Mouse (Mus musculus): ENCODE measurements around the gene Orai2. TPM values are rescaled to one million over a fixed set of nuclear protein-coding genes. Genes with fewer than 3 reads are reported as not detected.

The Orai2 gene
- polyA plus RNA-seq, 2 experiments: 3.0 to 3.6 TPM

- ATAC-seq (ENCODE audit: insufficient read depth): no peak
- 34% methylated on average over 7 of the region's 7 CpGs for WGBS (ENCODE audit: insufficient replicate concordance)
- H3K27me3 ChIP-seq (ENCODE audit: control insufficient read depth, insufficient read depth, low read length): no peaks in the 10 kb centered on the region
- no peak overlapping the region for H3K4me2 ChIP-seq (ENCODE audit: low read depth)
- H3K9me3 ChIP-seq (ENCODE audit: control insufficient read depth, low read length): no peaks in the 10 kb centered on the region
- H3K4me1 ChIP-seq (replicated peaks; ENCODE audit: control insufficient read depth in 2 of 2, insufficient read depth in 2 of 2, low read length in 1 of 2): peaks cover 6 to 8% of the 10 kb centered on the region in 2 experiments; a peak in 3 of 4 replicates
- H3K9ac ChIP-seq (replicated peaks): no peak overlapping the region
- DNase-seq (ENCODE audit: low read depth in 3 of 3, low spot score in 3 of 3): peak; percentile 17 to 31 (median 22)
- no peak overlapping the region for H3K27ac ChIP-seq
- TF ChIP-seq CTCF (IDR thresholded peaks at IDR 0.05; ENCODE audit: low read depth) (peak; percentile 92), EP300 (IDR thresholded peaks at IDR 0.05; ENCODE audit: low read depth) (no peak)
- peaks cover under 1% of the 10 kb centered on the region for H3K36me3 ChIP-seq (replicated peaks; ENCODE audit: control insufficient read depth, insufficient read depth, low read depth)
- H3K4me3 ChIP-seq (ENCODE audit: insufficient read depth in 1 of 2, low read depth in 2 of 2, low read length in 2 of 2): no peak overlapping the region
These were observed 31.3 kb upstream of the Orai2 start for GRCm38 (mm10) chr5:136201832-136202231.

GRCm38 (mm10) chr5:136199526-136199925, 29.0 kb upstream of the Orai2 start:
- no peaks in the 10 kb centered on the region for H3K27me3 ChIP-seq (ENCODE audit: control insufficient read depth, insufficient read depth, low read length)
- H3K36me3 ChIP-seq (replicated peaks; ENCODE audit: control insufficient read depth, insufficient read depth, low read depth): peaks cover 20% of the 10 kb centered on the region
- no peaks in the 10 kb centered on the region for H3K9me3 ChIP-seq (ENCODE audit: control insufficient read depth, low read length)
- H3K9ac ChIP-seq (replicated peaks): peak overlapping the region; percentile 80
- H3K27ac ChIP-seq: no peak overlapping the region; the same call in 1 of the 2 replicates
- ATAC-seq (ENCODE audit: insufficient read depth): no peak
- TF ChIP-seq CTCF (IDR thresholded peaks at IDR 0.05; ENCODE audit: low read depth) (no peak), EP300 (IDR thresholded peaks at IDR 0.05; ENCODE audit: low read depth) (no peak)
- peak overlapping the region; percentile 92 for H3K4me2 ChIP-seq (ENCODE audit: low read depth)
- H3K4me1 ChIP-seq (replicated peaks; ENCODE audit: control insufficient read depth in 2 of 2, insufficient read depth in 2 of 2, low read length in 1 of 2): peaks cover 6 to 8% of the 10 kb centered on the region in 2 experiments; a peak in 3 of 4 replicates
- WGBS (ENCODE audit: insufficient replicate concordance): 36% methylated on average over 11 of the region's 11 CpGs
- no peak for DNase-seq (ENCODE audit: low read depth in 3 of 3, low spot score in 3 of 3)
- H3K4me3 ChIP-seq (ENCODE audit: insufficient read depth in 1 of 2, low read depth in 2 of 2, low read length in 2 of 2): peak overlapping the region; percentile 11 to 93; a peak in 3 of 4 replicates

- H3K4me2 ChIP-seq (ENCODE audit: low read depth): peak within 1 kb of the TSS; percentile 92
- peak; percentile 88 to 91 (median 89) for DNase-seq (ENCODE audit: low read depth in 3 of 3, low spot score in 3 of 3)
- H3K4me1 ChIP-seq (replicated peaks; ENCODE audit: control insufficient read depth in 2 of 2, insufficient read depth in 2 of 2, low read length in 1 of 2): peaks cover 6 to 8% of the 10 kb centered on the region in 2 experiments; a peak in 3 of 4 replicates
- peak; percentile 92 for ATAC-seq (ENCODE audit: insufficient read depth)
- H3K36me3 ChIP-seq (replicated peaks; ENCODE audit: control insufficient read depth, insufficient read depth, low read depth): peaks cover 28% of the 10 kb centered on the region
- under 1% methylated on average over 62 of the region's 62 CpGs for WGBS (ENCODE audit: insufficient replicate concordance)
- peak within 1 kb of the TSS; percentile 92 for H3K9ac ChIP-seq (replicated peaks)
- TF ChIP-seq CTCF (IDR thresholded peaks at IDR 0.05; ENCODE audit: low read depth): 0 out of 2 replicates have a peak, but pooled peaks have one; percentile 6
- no peak for TF ChIP-seq EP300 (IDR thresholded peaks at IDR 0.05; ENCODE audit: low read depth)
- H3K27me3 ChIP-seq (ENCODE audit: control insufficient read depth, insufficient read depth, low read length): no peaks in the 10 kb centered on the region
- H3K27ac ChIP-seq: peak within 1 kb of the TSS; percentile 69
- no peaks in the 10 kb centered on the region for H3K9me3 ChIP-seq (ENCODE audit: control insufficient read depth, low read length)
- peak within 1 kb of the TSS; percentile 83 to 93 for H3K4me3 ChIP-seq (ENCODE audit: insufficient read depth in 1 of 2, low read depth in 2 of 2, low read length in 2 of 2)
These were observed 28.2 kb upstream of the Orai2 start, which contains the start of gene Prkrip1 for GRCm38 (mm10) chr5:136198474-136199391. Prkrip1 (minus strand) TSS chr5:136198963.

- TF ChIP-seq CTCF (IDR thresholded peaks at IDR 0.05; ENCODE audit: low read depth): 0 out of 2 replicates have a peak, but pooled peaks have one; percentile 7
- no peak for TF ChIP-seq EP300 (IDR thresholded peaks at IDR 0.05; ENCODE audit: low read depth)
- Histone ChIP-seq H3K4me3 (ENCODE audit: insufficient read depth in 1 of 2, low read depth in 2 of 2, low read length in 2 of 2) (no peak overlapping the region), H3K4me1 (replicated peaks; ENCODE audit: control insufficient read depth in 2 of 2, insufficient read depth in 2 of 2, low read length in 1 of 2) (no peaks in the 10 kb centered on the region), H3K9ac (replicated peaks) (no peak overlapping the region), H3K27me3 (ENCODE audit: control insufficient read depth, insufficient read depth, low read length) (no peaks in the 10 kb centered on the region), H3K9me3 (ENCODE audit: control insufficient read depth, low read length) (no peaks in the 10 kb centered on the region), H3K27ac (no peak overlapping the region), H3K4me2 (ENCODE audit: low read depth) (no peak overlapping the region), H3K36me3 (replicated peaks; ENCODE audit: control insufficient read depth, insufficient read depth, low read depth) (peaks cover 68% of the 10 kb centered on the region)
- no peak for DNase-seq (ENCODE audit: low read depth in 3 of 3, low spot score in 3 of 3)
- no peak for ATAC-seq (ENCODE audit: insufficient read depth)
- WGBS (ENCODE audit: insufficient replicate concordance): 77% methylated on average over 7 of the region's 7 CpGs
These were observed 21.4 kb upstream of the Orai2 start for GRCm38 (mm10) chr5:136191870-136192269.

- H3K4me1 ChIP-seq (replicated peaks; ENCODE audit: control insufficient read depth in 2 of 2, insufficient read depth in 2 of 2, low read length in 1 of 2): no peaks in the 10 kb centered on the region
- 27% methylated on average over 4 of the region's 4 CpGs for WGBS (ENCODE audit: insufficient replicate concordance)
- H3K27ac ChIP-seq: no peak overlapping the region
- TF ChIP-seq EP300 (IDR thresholded peaks at IDR 0.05; ENCODE audit: low read depth): no peak
- peak; percentile 76 for TF ChIP-seq CTCF (IDR thresholded peaks at IDR 0.05; ENCODE audit: low read depth)
- DNase-seq (ENCODE audit: low read depth in 3 of 3, low spot score in 3 of 3) (no peak), ATAC-seq (ENCODE audit: insufficient read depth) (no peak)
- H3K4me2 ChIP-seq (ENCODE audit: low read depth): no peak overlapping the region
- no peaks in the 10 kb centered on the region for H3K9me3 ChIP-seq (ENCODE audit: control insufficient read depth, low read length)
- H3K27me3 ChIP-seq (ENCODE audit: control insufficient read depth, insufficient read depth, low read length): no peaks in the 10 kb centered on the region
- no peak overlapping the region for H3K9ac ChIP-seq (replicated peaks)
- no peak overlapping the region for H3K4me3 ChIP-seq (ENCODE audit: insufficient read depth in 1 of 2, low read depth in 2 of 2, low read length in 2 of 2)
- peaks cover 30% of the 10 kb centered on the region for H3K36me3 ChIP-seq (replicated peaks; ENCODE audit: control insufficient read depth, insufficient read depth, low read depth)
These were observed 16.2 kb upstream of the Orai2 start for GRCm38 (mm10) chr5:136186723-136187122.
